Mouse (Mus musculus) adrenal gland, postnatal 0 days (tissue): Measurements from ENCODE around the gene Gm21776. TPM values are rescaled to one million over a fixed set of nuclear protein-coding genes. Genes with fewer than 3 reads are reported as not detected.

Source experiments
- polyA plus RNA-seq: library from polyadenylated mRNA; unstranded; fragments of >200 nt; fragmentation: Nextera tagmentation; extraction: Ambion mirVana; gene quantifications from 2 replicates; pipeline ENCODE4 v1.2.1, GENCODE M21; 2015

Gm21776 gene
- polyA plus RNA-seq = not detected in 2 replicates

GRCm38 (mm10) chrY:76378362-76378761, at the start of gene Gm21776:
Gene Gm21776, plus strand, starts transcription at chrY:76378662.

